ENCODE assay signal across 9 mouse cellular contexts in genomic region chr1:105891032-105891725, GRCm38 (mm10).
A peak's percentile ranks its signal among the peaks of the same experiment; 100 is the strongest.
DNase-seq lines count a peak whose midpoint lies in the region; ATAC-seq and TF ChIP-seq lines count a peak whose summit lies in the region.
"Had no signal": no experiment of that assay in that cellular context is flagged by ENCODE, and none has a peak within 500 bp of the region (broad histone marks: within the 10 kb centered on the region; RNA-seq: fewer than 3 reads in every experiment).

No protein-coding gene starts in this region.

- no peaks in the 10 kb centered on the region for H3K4me1 ChIP-seq in cortical plate, adult 2 months (ENCODE audit: control insufficient read depth, insufficient read depth, low read length)
- no peaks in the 10 kb centered on the region for H3K4me1 ChIP-seq in liver, embryonic 13.5 days (replicated peaks)
- no peaks in the 10 kb centered on the region for H3K4me1 ChIP-seq in neural tube, embryonic 13.5 days (replicated peaks)
- peaks cover 1% of the 10 kb centered on the region for H3K4me1 ChIP-seq in testis, adult 2 months (ENCODE audit: control insufficient read depth, insufficient read depth, low read length)
- H3K4me1 ChIP-seq: embryonic facial prominence, embryonic 12.5 days had no signal

- H3K4me3 ChIP-seq in cortical plate, adult 2 months (ENCODE audit: insufficient read depth, low read length) = no peak overlapping the region
- H3K4me3 ChIP-seq in liver, embryonic 13.5 days (replicated peaks) = no peak overlapping the region
- H3K4me3 ChIP-seq in neural tube, embryonic 13.5 days = no peak overlapping the region
- no peak overlapping the region for H3K4me3 ChIP-seq in testis, adult 2 months (ENCODE audit: control insufficient read depth, low read depth, low read length)
- H3K4me3 ChIP-seq: embryonic facial prominence, embryonic 12.5 days had no signal

- no peak overlapping the region for H3K27ac ChIP-seq in cortical plate, adult 2 months (ENCODE audit: insufficient read depth, low read length)
- H3K27ac ChIP-seq in liver, embryonic 13.5 days = no peak overlapping the region
- H3K27ac ChIP-seq in neural tube, embryonic 13.5 days (replicated peaks) = no peak overlapping the region
- no peak overlapping the region for H3K27ac ChIP-seq in testis, adult 2 months (ENCODE audit: control insufficient read depth, insufficient read depth, low read depth, low read length)
- H3K27ac ChIP-seq: embryonic facial prominence, embryonic 12.5 days had no signal

- no peak overlapping the region for H3K4me2 ChIP-seq in liver, embryonic 13.5 days
- H3K4me2 ChIP-seq in neural tube, embryonic 13.5 days = no peak overlapping the region
- H3K4me2 ChIP-seq: embryonic facial prominence, embryonic 12.5 days had no signal

- DNase-seq in 3T3-L1 (ENCODE audit: low read depth, low spot score) = peak; percentile 94
- peak; percentile 86 for DNase-seq in heart, adult 8-10 months (ENCODE audit: low spot score)
- peak; percentile 95 for DNase-seq in kidney, postnatal 10 days
- peak; percentile 34 for DNase-seq in liver, embryonic 13.5 days

- peak; percentile 72 for ATAC-seq in activated CD4-positive, CD25-positive, alpha-beta regulatory T cell, adult 4 months
- no peak for ATAC-seq in liver, embryonic 13.5 days (ENCODE audit: low read depth)
- ATAC-seq in neural tube, embryonic 13.5 days (ENCODE audit: low read depth) = peak; percentile 63; the same call in 1 of the 2 replicates

- no peaks in the 10 kb centered on the region for H3K9me3 ChIP-seq in liver, embryonic 13.5 days (replicated peaks)
- no peaks in the 10 kb centered on the region for H3K9me3 ChIP-seq in neural tube, embryonic 13.5 days
- H3K9me3 ChIP-seq: embryonic facial prominence, embryonic 12.5 days had no signal

- no peak for TF ChIP-seq POLR2A in cortical plate, adult 2 months (IDR thresholded peaks at IDR 0.05; ENCODE audit: extremely low read depth, insufficient read depth, low read length)
- TF ChIP-seq POLR2A in testis, adult 2 months (IDR thresholded peaks at IDR 0.05; ENCODE audit: control insufficient read depth, low read depth, low read length) = no peak

- H3K36me3 ChIP-seq in liver, embryonic 13.5 days = no peaks in the 10 kb centered on the region
- H3K36me3 ChIP-seq in neural tube, embryonic 13.5 days = no peaks in the 10 kb centered on the region
- no peaks in the 10 kb centered on the region for H3K36me3 ChIP-seq in testis, adult 2 months (ENCODE audit: control insufficient read depth, insufficient read depth, low read length)
- H3K36me3 ChIP-seq: embryonic facial prominence, embryonic 12.5 days had no signal

- peak; percentile 60 for TF ChIP-seq CTCF in cortical plate, adult 2 months (IDR thresholded peaks at IDR 0.05; ENCODE audit: extremely low read depth, insufficient read depth, low read length)
- peak; percentile 50; the same call in 1 of the 2 replicates for TF ChIP-seq CTCF in testis, adult 2 months (IDR thresholded peaks at IDR 0.05; ENCODE audit: control insufficient read depth, insufficient read depth, insufficient replicate concordance, low read depth, low read length)

- 21% methylated on average over 15 of the region's 15 CpGs for WGBS in liver, embryonic 13.5 days (ENCODE audit: insufficient replicate concordance)
- 38% methylated on average over 15 of the region's 15 CpGs for WGBS in neural tube, embryonic 13.5 days

- H3K9ac ChIP-seq in liver, embryonic 13.5 days = no peak overlapping the region
- H3K9ac ChIP-seq in neural tube, embryonic 13.5 days = no peak overlapping the region
- H3K9ac ChIP-seq: embryonic facial prominence, embryonic 12.5 days had no signal

- H3K27me3 ChIP-seq in liver, embryonic 13.5 days = no peaks in the 10 kb centered on the region
- no peaks in the 10 kb centered on the region for H3K27me3 ChIP-seq in neural tube, embryonic 13.5 days
- H3K27me3 ChIP-seq in testis, adult 2 months (ENCODE audit: control insufficient read depth, insufficient read depth, low read length) = no peaks in the 10 kb centered on the region
- H3K27me3 ChIP-seq: embryonic facial prominence, embryonic 12.5 days had no signal

Comparison
In these comparisons a context has a peak if more than half of its experiments do, and no peak if none do; other contexts are left out.
1. DNase-seq: peak in every context shown above with its lines; median percentile 95 in kidney, postnatal 10 days; 94 in 3T3-L1; 86 in heart, adult 8-10 months; 34 in liver, embryonic 13.5 days.